Mouse (Mus musculus): ENCODE data around the gene Tor1a. TPM values are rescaled to one million over a fixed set of nuclear protein-coding genes. Genes with fewer than 3 reads are reported as not detected.
"Not testable (repeated sequence)": the region's sequence is repeated elsewhere in the genome, so short reads cannot be mapped to it uniquely, and the experiment has no call there.

The Tor1a gene
- polyA plus RNA-seq, 1 experiment: 59.2 TPM

DNA sequence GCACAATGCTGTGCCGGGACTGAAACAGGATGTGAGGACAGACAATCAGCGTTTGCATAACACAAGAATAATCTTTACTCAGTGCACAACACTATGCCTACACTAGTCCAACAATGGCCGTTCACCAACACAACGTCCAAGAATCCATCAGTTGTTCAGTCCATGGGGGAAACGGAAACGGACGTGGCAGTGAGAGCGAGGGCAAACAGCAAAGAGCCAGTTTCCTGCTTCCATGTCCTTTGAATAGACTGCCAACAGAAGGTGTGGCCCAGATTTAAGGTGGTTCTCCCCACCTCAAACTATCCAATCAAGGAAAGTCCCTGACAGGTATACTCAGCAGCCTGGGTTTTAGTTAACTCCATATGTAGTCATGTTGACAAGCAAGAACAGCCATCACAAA is 30.0 kb downstream of the Tor1a start:
- H3K36me3 ChIP-seq (ENCODE audit: control insufficient read depth, insufficient read depth): no peaks in the 10 kb centered on the region
- H3K79me3 ChIP-seq (ENCODE audit: low read depth): no peaks in the 10 kb centered on the region
- H3K79me2 ChIP-seq (ENCODE audit: control insufficient read depth, insufficient read depth): no peaks in the 10 kb centered on the region
- H3K27me3 ChIP-seq (ENCODE audit: control insufficient read depth, insufficient read depth, insufficient read length): no peaks in the 10 kb centered on the region
- no peak overlapping the region for H3ac ChIP-seq (ENCODE audit: control insufficient read depth, insufficient read length, low read depth)
- H3K4me3 ChIP-seq (ENCODE audit: insufficient read depth, poor library complexity, severe bottlenecking): no peak overlapping the region
- TF ChIP-seq MYOG (IDR thresholded peaks at IDR 0.05; ENCODE audit: control insufficient read depth, extremely low read depth, insufficient read length): no peak
- TF ChIP-seq MAX (IDR thresholded peaks at IDR 0.05): no peak
- TF ChIP-seq CEBPB (IDR thresholded peaks at IDR 0.05; ENCODE audit: low read depth): no peak
- no peak for TF ChIP-seq FOSL1 (IDR thresholded peaks at IDR 0.05; ENCODE audit: insufficient read depth, low read length, poor library complexity, severe bottlenecking)
- TF ChIP-seq USF1 (IDR thresholded peaks at IDR 0.05; ENCODE audit: low read depth): no peak
- no peak for TF ChIP-seq CTCF (IDR thresholded peaks at IDR 0.05; ENCODE audit: control insufficient read depth, insufficient read depth, insufficient read length)
- TF ChIP-seq MYOD1 (IDR thresholded peaks at IDR 0.05; ENCODE audit: control insufficient read depth, insufficient read length, low read depth): no peak

DNA sequence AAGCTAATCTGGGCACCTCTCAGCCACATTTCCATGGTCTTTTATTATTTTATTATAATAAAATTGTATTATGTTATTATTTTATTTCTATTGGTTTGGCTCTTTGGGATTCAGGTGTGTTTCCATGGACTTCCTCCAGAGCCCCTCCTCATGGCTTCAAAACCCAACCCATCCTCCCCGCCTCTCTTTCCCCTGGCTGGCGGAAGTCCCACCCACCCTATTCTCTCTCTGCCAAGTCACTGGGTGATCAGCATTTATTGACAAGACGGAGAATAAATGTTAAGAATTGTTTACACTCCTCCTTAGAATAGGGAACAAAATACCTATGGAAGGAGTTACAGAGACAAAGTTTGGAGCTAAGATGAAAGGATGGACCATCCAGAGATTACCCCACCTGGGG is 30.9 kb downstream of the Tor1a start:
- no peaks in the 10 kb centered on the region for H3K36me3 ChIP-seq (ENCODE audit: control insufficient read depth, insufficient read depth)

DNA sequence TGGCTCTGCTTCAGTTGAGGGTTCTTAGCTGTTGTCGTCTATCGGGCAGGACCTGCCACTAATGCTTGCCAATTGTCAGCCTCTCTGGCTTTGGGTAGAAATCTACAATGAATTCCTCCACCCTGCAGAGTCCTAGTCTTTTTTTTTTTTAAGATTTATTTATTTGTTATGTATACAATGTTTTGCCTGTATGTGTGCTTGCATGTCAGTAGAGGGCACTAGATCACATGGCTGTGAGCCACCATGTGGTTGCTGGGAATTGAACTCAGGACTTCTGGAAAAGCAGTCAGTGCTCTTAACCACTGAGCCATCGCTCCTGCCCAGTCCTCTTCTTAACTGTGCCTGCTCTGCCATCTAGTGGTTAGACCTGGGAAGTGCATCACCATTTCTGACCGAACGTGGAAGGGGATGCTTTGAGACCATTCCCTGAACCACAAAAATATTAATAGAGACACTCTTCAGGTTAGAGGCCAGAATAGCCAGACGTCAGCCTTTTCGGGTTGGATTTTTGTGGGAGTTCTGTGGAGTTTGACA is 33.7 kb downstream of the Tor1a start:
- no peak overlapping the region for H3ac ChIP-seq (ENCODE audit: control insufficient read depth, insufficient read length, low read depth)
- H3K4me3 ChIP-seq (ENCODE audit: insufficient read depth, poor library complexity, severe bottlenecking): no peak overlapping the region
- H3K79me2 ChIP-seq (ENCODE audit: control insufficient read depth, insufficient read depth): no peaks in the 10 kb centered on the region
- no peaks in the 10 kb centered on the region for H3K36me3 ChIP-seq (ENCODE audit: control insufficient read depth, insufficient read depth)
- no peak for TF ChIP-seq MYOG (IDR thresholded peaks at IDR 0.05; ENCODE audit: control insufficient read depth, extremely low read depth, insufficient read length)
- TF ChIP-seq CTCF (IDR thresholded peaks at IDR 0.05; ENCODE audit: control insufficient read depth, insufficient read depth, insufficient read length): peak; percentile 66
- no peak for TF ChIP-seq USF1 (IDR thresholded peaks at IDR 0.05; ENCODE audit: low read depth)
- H3K79me3 ChIP-seq (ENCODE audit: low read depth): no peaks in the 10 kb centered on the region
- no peaks in the 10 kb centered on the region for H3K27me3 ChIP-seq (ENCODE audit: control insufficient read depth, insufficient read depth, insufficient read length)

More for the DNA sequence above, 30.9 kb downstream of the Tor1a start:
- H3K27me3 ChIP-seq (ENCODE audit: control insufficient read depth, insufficient read depth, insufficient read length): no peaks in the 10 kb centered on the region
- no peak overlapping the region for H3K4me3 ChIP-seq (ENCODE audit: insufficient read depth, poor library complexity, severe bottlenecking)
- H3ac ChIP-seq (ENCODE audit: control insufficient read depth, insufficient read length, low read depth): no peak overlapping the region
- H3K79me3 ChIP-seq (ENCODE audit: low read depth): no peaks in the 10 kb centered on the region
- TF ChIP-seq CEBPB (IDR thresholded peaks at IDR 0.05; ENCODE audit: low read depth): no peak
- TF ChIP-seq FOSL1 (IDR thresholded peaks at IDR 0.05; ENCODE audit: insufficient read depth, low read length, poor library complexity, severe bottlenecking): no peak
- TF ChIP-seq MAX (IDR thresholded peaks at IDR 0.05): no peak
- TF ChIP-seq MYOG (IDR thresholded peaks at IDR 0.05; ENCODE audit: control insufficient read depth, extremely low read depth, insufficient read length): no peak
- TF ChIP-seq CTCF (IDR thresholded peaks at IDR 0.05; ENCODE audit: control insufficient read depth, insufficient read depth, insufficient read length): no peak
- no peak for TF ChIP-seq MYOD1 (IDR thresholded peaks at IDR 0.05; ENCODE audit: control insufficient read depth, insufficient read length, low read depth)
- TF ChIP-seq USF1 (IDR thresholded peaks at IDR 0.05; ENCODE audit: low read depth): no peak
- no peaks in the 10 kb centered on the region for H3K79me2 ChIP-seq (ENCODE audit: control insufficient read depth, insufficient read depth)

DNA sequence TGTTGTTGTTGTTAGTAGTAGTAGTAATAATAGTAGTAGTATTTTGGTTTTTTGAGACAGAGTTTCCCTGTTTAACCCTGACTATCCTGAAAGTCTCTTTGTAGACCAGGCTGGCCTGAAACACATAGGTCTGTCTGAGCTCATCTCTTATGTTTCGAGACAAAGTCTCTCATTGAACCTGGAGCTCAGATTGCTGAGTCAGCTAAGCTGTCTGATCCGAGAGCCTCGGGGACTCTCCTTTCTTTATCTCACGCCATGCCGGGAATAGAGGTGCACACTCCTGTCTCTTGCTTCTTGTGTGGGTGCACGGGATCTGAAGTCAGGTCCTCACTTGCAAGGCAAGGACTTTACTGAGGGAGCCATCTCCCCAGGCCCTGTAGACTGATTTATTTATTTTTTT is 34.7 kb downstream of the Tor1a start:
- no peaks in the 10 kb centered on the region for H3K79me3 ChIP-seq (ENCODE audit: low read depth)
- TF ChIP-seq CEBPB (IDR thresholded peaks at IDR 0.05; ENCODE audit: low read depth): no peak
- no peak for TF ChIP-seq USF1 (IDR thresholded peaks at IDR 0.05; ENCODE audit: low read depth)
- no peak for TF ChIP-seq MYOG (IDR thresholded peaks at IDR 0.05; ENCODE audit: control insufficient read depth, extremely low read depth, insufficient read length)
- TF ChIP-seq MAX (IDR thresholded peaks at IDR 0.05): no peak
- TF ChIP-seq CTCF (IDR thresholded peaks at IDR 0.05; ENCODE audit: control insufficient read depth, insufficient read depth, insufficient read length): no peak
- no peak for TF ChIP-seq FOSL1 (IDR thresholded peaks at IDR 0.05; ENCODE audit: insufficient read depth, low read length, poor library complexity, severe bottlenecking)
- TF ChIP-seq MYOD1 (IDR thresholded peaks at IDR 0.05; ENCODE audit: control insufficient read depth, insufficient read length, low read depth): no peak
- no peak overlapping the region for H3K4me3 ChIP-seq (ENCODE audit: insufficient read depth, poor library complexity, severe bottlenecking)
- no peaks in the 10 kb centered on the region for H3K27me3 ChIP-seq (ENCODE audit: control insufficient read depth, insufficient read depth, insufficient read length)
- H3ac ChIP-seq (ENCODE audit: control insufficient read depth, insufficient read length, low read depth): no peak overlapping the region
- H3K36me3 ChIP-seq (ENCODE audit: control insufficient read depth, insufficient read depth): no peaks in the 10 kb centered on the region
- H3K79me2 ChIP-seq (ENCODE audit: control insufficient read depth, insufficient read depth): no peaks in the 10 kb centered on the region

DNA sequence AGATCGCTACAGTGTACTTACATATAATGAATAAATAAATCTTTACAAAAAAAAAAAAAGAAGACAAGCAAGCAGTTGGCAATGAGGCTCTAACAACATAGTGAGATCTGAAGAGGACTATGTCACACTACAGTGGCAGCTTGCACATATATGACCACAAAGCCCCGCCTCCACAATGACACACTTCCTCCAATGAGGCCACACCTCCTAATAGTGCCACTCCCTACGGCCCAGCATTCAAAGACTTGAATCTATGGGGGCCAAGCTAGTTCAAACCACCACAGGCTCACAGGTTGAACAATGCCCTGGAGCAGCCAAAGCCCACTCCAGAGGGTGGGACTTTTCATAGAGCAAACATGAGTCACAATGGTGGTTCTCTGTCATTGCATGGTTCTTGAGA is 35.8 kb downstream of the Tor1a start:
- TF ChIP-seq CTCF (IDR thresholded peaks at IDR 0.05; ENCODE audit: control insufficient read depth, insufficient read depth, insufficient read length) (no peak), USF1 (IDR thresholded peaks at IDR 0.05; ENCODE audit: low read depth) (no peak), FOSL1 (IDR thresholded peaks at IDR 0.05; ENCODE audit: insufficient read depth, low read length, poor library complexity, severe bottlenecking) (no peak), MYOG (IDR thresholded peaks at IDR 0.05; ENCODE audit: control insufficient read depth, extremely low read depth, insufficient read length) (no peak), MYOD1 (IDR thresholded peaks at IDR 0.05; ENCODE audit: control insufficient read depth, insufficient read length, low read depth) (no peak), CEBPB (IDR thresholded peaks at IDR 0.05; ENCODE audit: low read depth) (no peak), MAX (IDR thresholded peaks at IDR 0.05) (no peak)
- Histone ChIP-seq H3ac (ENCODE audit: control insufficient read depth, insufficient read length, low read depth) (no peak overlapping the region), H3K79me2 (ENCODE audit: control insufficient read depth, insufficient read depth) (no peaks in the 10 kb centered on the region), H3K4me3 (ENCODE audit: insufficient read depth, poor library complexity, severe bottlenecking) (no peak overlapping the region), H3K79me3 (ENCODE audit: low read depth) (no peaks in the 10 kb centered on the region), H3K27me3 (ENCODE audit: control insufficient read depth, insufficient read depth, insufficient read length) (no peaks in the 10 kb centered on the region), H3K36me3 (ENCODE audit: control insufficient read depth, insufficient read depth) (no peaks in the 10 kb centered on the region)

DNA sequence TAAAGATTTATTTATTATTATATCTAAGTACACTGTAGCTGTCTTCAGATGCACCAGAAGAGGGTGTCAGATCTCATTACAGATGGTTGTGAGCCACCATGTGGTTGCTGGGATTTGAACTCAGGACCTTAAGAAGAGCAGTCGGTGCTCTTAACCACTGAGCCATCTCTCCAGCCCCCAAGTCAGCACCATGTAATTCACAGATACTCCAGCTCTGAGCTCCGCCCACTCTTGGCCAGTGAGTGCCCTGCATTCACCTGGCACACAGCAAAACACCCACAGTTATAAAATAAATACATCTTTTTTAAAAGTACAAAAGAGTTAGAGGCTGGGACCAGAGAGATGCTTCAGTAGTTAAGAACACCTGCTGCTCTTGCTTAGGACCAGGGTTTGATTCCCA is 36.9 kb downstream of the Tor1a start:
- not testable (repeated sequence) for H3K79me2 ChIP-seq (ENCODE audit: control insufficient read depth, insufficient read depth)

More for the DNA sequence above, 36.9 kb downstream of the Tor1a start:
- H3K36me3 ChIP-seq (ENCODE audit: control insufficient read depth, insufficient read depth); H3K27me3 ChIP-seq (ENCODE audit: control insufficient read depth, insufficient read depth, insufficient read length); H3ac ChIP-seq (ENCODE audit: control insufficient read depth, insufficient read length, low read depth); H3K4me3 ChIP-seq (ENCODE audit: insufficient read depth, poor library complexity, severe bottlenecking); H3K79me3 ChIP-seq (ENCODE audit: low read depth): not testable (repeated sequence)
